ENCODE assay signal across 19 mouse cellular contexts in genomic region chr11:13151901-13152300, GRCm38 (mm10).
"Had no signal": no experiment of that assay in that cellular context is flagged by ENCODE, and none has a peak within 500 bp of the region (broad histone marks: within the 10 kb centered on the region; RNA-seq: fewer than 3 reads in every experiment).

No protein-coding gene starts in this region.

- H3K4me2 ChIP-seq: lung, embryonic 14.5 days; midbrain, embryonic 12.5 days; neural tube, embryonic 13.5 days; neural tube, embryonic 15.5 days had no signal

- H3K9ac ChIP-seq: lung, embryonic 14.5 days; midbrain, embryonic 12.5 days; neural tube, embryonic 13.5 days; neural tube, embryonic 15.5 days had no signal

- H3K27me3 ChIP-seq: midbrain, embryonic 12.5 days; neural tube, embryonic 13.5 days; neural tube, embryonic 15.5 days had no signal

- H3K27ac ChIP-seq: midbrain, embryonic 10.5 days; midbrain, embryonic 12.5 days; neural tube, embryonic 13.5 days; neural tube, embryonic 15.5 days had no signal

- DNase-seq: lung, adult 18-20 months; lung, embryonic 14.5 days; lung, postnatal 10 days; lung, postnatal 4 days; midbrain, embryonic 14.5 days; retina, postnatal 1 day; right cerebral cortex, adult 18-20 months; right cerebral cortex, postnatal 25 days; right cerebral cortex, postnatal 4 days; spleen, adult 18-20 months; thymus, adult 2 months; thymus, postnatal 25 days; thymus, postnatal 4 days had no signal

- H3K4me1 ChIP-seq: midbrain, embryonic 10.5 days; midbrain, embryonic 12.5 days; neural tube, embryonic 13.5 days; neural tube, embryonic 15.5 days had no signal

- H3K9me3 ChIP-seq: midbrain, embryonic 10.5 days; midbrain, embryonic 12.5 days; neural tube, embryonic 13.5 days; neural tube, embryonic 15.5 days had no signal

- H3K36me3 ChIP-seq: midbrain, embryonic 10.5 days; midbrain, embryonic 12.5 days; neural tube, embryonic 13.5 days; neural tube, embryonic 15.5 days had no signal

- ATAC-seq: midbrain, embryonic 16.5 days had no signal

- H3K4me3 ChIP-seq: midbrain, embryonic 10.5 days; midbrain, embryonic 12.5 days; myocyte; neural tube, embryonic 13.5 days; neural tube, embryonic 15.5 days had no signal
